Mouse (Mus musculus): ENCODE results near the gene Rsbn1l. TPM values are rescaled to one million over a fixed set of nuclear protein-coding genes. Genes with fewer than 3 reads are reported as not detected.

Gene Rsbn1l
- polyA plus RNA-seq, 1 experiment, result 13.8 TPM

DNA sequence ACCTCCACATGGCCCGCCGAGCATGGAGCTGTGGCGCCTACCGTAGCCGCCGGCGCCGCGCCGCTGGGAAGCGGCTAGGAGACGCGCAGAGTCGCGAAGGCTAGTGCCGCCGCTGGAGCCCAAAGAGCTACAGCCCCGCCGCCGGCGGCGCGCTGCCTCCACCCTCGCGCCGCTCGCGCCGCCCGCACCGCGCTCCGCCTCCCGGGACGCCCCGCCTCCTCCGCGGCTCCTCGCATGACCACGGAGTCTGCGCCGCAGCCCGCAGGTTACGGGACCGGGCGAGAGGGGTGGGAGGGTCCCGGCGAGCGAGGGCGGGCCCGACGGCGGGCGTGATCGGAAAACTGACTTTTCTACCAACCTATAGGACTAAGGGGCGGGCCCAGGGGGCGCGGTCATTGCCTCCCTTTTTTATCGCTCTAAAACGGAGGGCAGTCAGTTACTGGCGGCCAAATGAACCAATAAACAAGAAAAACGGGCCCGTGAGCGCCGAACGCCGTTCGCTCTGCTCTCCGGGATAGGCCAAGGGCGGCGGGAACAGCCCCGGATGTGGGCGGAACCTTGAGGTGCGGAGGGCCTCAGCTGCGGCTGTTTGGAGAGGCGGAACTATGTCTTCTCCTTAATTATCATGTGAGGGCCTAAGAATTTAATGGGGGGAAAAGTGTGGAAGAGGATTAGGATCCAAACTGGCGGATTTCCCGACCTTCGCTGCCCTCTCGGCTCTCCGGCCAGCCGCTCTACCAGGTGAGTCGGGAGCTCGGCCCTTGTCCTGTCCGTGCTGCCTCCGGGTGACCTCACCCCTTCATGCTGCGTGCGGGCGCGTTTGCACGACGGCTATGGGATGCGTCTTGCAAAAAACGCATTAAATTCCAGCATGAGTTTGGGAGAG is 74.0 kb downstream of the Rsbn1l start, which contains the start of the genes Phtf2 and Tmem60:
TSS of gene Phtf2 (minus strand) at position 210 of the 886 bp plus-strand sequence.
TSS of gene Tmem60 (plus strand) at position 277 of the 886 bp plus-strand sequence.
- H3K4me1 ChIP-seq (ENCODE audit: control insufficient read depth, insufficient read depth, low read length), result peaks cover 2% of the 10 kb centered on the region; the same call in 1 of the 2 replicates
- H3K4me3 ChIP-seq (replicated peaks; ENCODE audit: control insufficient read depth, low read depth, low read length), result peak within 1 kb of the TSS; percentile 98
- under 1% methylated on average over 94 of the region's 94 CpGs for WGBS
- TF ChIP-seq CTCF (IDR thresholded peaks at IDR 0.05; ENCODE audit: control insufficient read depth, insufficient read depth, low read length), result no peak
- peak; percentile 94; the same call in 1 of the 2 replicates for TF ChIP-seq POLR2A (IDR thresholded peaks at IDR 0.05; ENCODE audit: borderline replicate concordance, control insufficient read depth, low read depth, low read length)
- peak within 1 kb of the TSS; percentile 97 for H3K27ac ChIP-seq (ENCODE audit: control insufficient read depth, insufficient read depth, low read depth, low read length, poor library complexity)

DNA sequence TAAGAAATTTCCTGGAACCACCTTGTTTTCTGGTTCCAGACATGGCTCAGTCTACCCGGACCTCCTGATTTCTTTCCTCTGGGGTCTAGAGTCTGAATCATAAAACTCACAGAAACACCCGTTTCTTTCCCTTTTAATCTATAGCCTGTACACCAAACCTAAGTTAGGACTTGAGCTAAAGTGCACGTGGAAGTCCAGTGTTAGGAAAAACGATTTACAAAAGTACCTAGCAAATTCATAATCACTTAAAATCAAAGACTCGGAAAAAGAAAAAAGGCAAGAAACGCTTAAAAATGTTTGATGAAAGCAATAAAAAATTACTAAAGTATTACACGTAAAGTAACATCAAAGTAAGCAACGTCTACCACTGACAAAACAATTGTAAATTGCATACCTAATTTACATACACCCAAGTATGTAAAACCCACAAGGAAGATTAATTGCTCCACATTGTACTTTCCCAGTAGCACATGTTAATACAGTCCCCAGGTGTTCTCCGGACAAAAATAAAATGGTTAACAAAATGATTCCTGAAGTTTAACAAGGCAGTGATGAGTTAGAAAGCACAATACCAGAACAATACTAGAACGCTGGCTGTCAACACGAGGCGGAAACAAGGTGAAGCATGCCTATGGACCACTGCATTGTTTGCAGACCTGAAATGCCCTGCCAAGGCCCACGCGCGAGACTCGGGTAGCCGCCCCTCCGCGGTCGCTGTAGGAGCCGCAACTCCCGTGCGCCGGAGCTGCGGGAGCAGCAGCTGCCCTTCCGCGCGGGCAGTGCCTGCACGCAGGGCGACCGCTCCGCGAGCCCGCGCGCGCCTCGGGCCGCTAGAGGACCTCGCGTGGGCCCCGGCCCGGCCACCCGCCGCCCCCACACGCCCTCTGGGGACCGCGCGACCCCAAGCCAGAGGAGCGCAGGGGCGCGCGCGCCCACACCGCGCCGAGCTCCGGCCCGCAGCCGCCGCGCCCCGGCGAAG is 75.1 kb downstream of the Rsbn1l start:
- TF ChIP-seq CTCF (IDR thresholded peaks at IDR 0.05; ENCODE audit: control insufficient read depth, insufficient read depth, low read length), result no peak
- TF ChIP-seq POLR2A (IDR thresholded peaks at IDR 0.05; ENCODE audit: borderline replicate concordance, control insufficient read depth, low read depth, low read length), result peak; percentile 18; the same call in 1 of the 2 replicates
- Histone ChIP-seq H3K27ac (ENCODE audit: control insufficient read depth, insufficient read depth, low read depth, low read length, poor library complexity) (peak overlapping the region; percentile 97), H3K4me3 (replicated peaks; ENCODE audit: control insufficient read depth, low read depth, low read length) (peak overlapping the region; percentile 98), H3K4me1 (ENCODE audit: control insufficient read depth, insufficient read depth, low read length) (peaks cover 2% of the 10 kb centered on the region; the same call in 1 of the 2 replicates)
- WGBS, result 4% methylated on average over 64 of the region's 64 CpGs

DNA sequence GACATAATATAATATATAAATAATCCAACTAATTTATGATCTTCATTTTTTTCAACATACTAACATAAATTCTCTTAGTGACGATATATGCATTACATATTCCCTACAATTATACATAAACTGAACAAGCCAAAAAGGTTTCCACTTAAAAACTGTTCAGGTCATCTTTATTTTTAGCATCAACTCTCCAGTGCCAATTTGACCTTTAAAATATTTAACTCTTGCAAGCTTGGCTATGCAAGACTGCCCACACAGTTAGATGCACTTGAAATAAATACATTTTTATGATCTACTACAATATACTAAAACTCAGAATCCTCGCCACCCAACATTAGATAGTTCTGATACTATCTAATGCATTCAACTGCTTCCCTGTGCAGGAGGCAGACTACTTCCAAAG is 75.8 kb downstream of the Rsbn1l start:
- 62% methylated on average over 2 of the region's 2 CpGs for WGBS
- Histone ChIP-seq H3K27ac (ENCODE audit: control insufficient read depth, insufficient read depth, low read depth, low read length, poor library complexity) (no peak overlapping the region), H3K4me1 (ENCODE audit: control insufficient read depth, insufficient read depth, low read length) (peaks cover 2% of the 10 kb centered on the region; the same call in 1 of the 2 replicates)

GRCm38 (mm10) chr5:20876934-20877426 is 79.2 kb downstream of the Rsbn1l start:
- H3K4me3 ChIP-seq (replicated peaks; ENCODE audit: control insufficient read depth, low read depth, low read length), result no peak overlapping the region
- H3K27ac ChIP-seq (ENCODE audit: control insufficient read depth, insufficient read depth, low read depth, low read length, poor library complexity), result no peak overlapping the region
- H3K4me1 ChIP-seq (ENCODE audit: control insufficient read depth, insufficient read depth, low read length), result no peaks in the 10 kb centered on the region; the same call in 1 of the 2 replicates
- no peak for TF ChIP-seq POLR2A (IDR thresholded peaks at IDR 0.05; ENCODE audit: borderline replicate concordance, control insufficient read depth, low read depth, low read length)
- no peak for TF ChIP-seq CTCF (IDR thresholded peaks at IDR 0.05; ENCODE audit: control insufficient read depth, insufficient read depth, low read length)
- 2% methylated on average over 1 of the region's 1 CpGs for WGBS

More for the DNA sequence above, 75.8 kb downstream of the Rsbn1l start:
- no peak overlapping the region for H3K4me3 ChIP-seq (replicated peaks; ENCODE audit: control insufficient read depth, low read depth, low read length)
- TF ChIP-seq CTCF (IDR thresholded peaks at IDR 0.05; ENCODE audit: control insufficient read depth, insufficient read depth, low read length) (no peak), POLR2A (IDR thresholded peaks at IDR 0.05; ENCODE audit: borderline replicate concordance, control insufficient read depth, low read depth, low read length) (no peak)

- WGBS, result 50% methylated on average over 1 of the region's 1 CpGs
- no peak for TF ChIP-seq POLR2A (IDR thresholded peaks at IDR 0.05; ENCODE audit: borderline replicate concordance, control insufficient read depth, low read depth, low read length)
- TF ChIP-seq CTCF (IDR thresholded peaks at IDR 0.05; ENCODE audit: control insufficient read depth, insufficient read depth, low read length), result no peak
- H3K4me1 ChIP-seq (ENCODE audit: control insufficient read depth, insufficient read depth, low read length), result no peaks in the 10 kb centered on the region; the same call in 1 of the 2 replicates
These were observed 83.1 kb downstream of the Rsbn1l start for GRCm38 (mm10) chr5:20873146-20873545.

GRCm38 (mm10) chr5:20865193-20865755 is 90.9 kb downstream of the Rsbn1l start:
- Histone ChIP-seq H3K4me3 (replicated peaks; ENCODE audit: control insufficient read depth, low read depth, low read length) (no peak overlapping the region), H3K4me1 (ENCODE audit: control insufficient read depth, insufficient read depth, low read length) (no peaks in the 10 kb centered on the region; the same call in 1 of the 2 replicates), H3K27ac (ENCODE audit: control insufficient read depth, insufficient read depth, low read depth, low read length, poor library complexity) (peak overlapping the region; percentile 19; the same call in 1 of the 2 replicates)
- 26% methylated on average over 2 of the region's 2 CpGs for WGBS
- TF ChIP-seq CTCF (IDR thresholded peaks at IDR 0.05; ENCODE audit: control insufficient read depth, insufficient read depth, low read length) (no peak), POLR2A (IDR thresholded peaks at IDR 0.05; ENCODE audit: borderline replicate concordance, control insufficient read depth, low read depth, low read length) (no peak)

More at GRCm38 (mm10) chr5:20873146-20873545, 83.1 kb downstream of the Rsbn1l start:
- Histone ChIP-seq H3K27ac (ENCODE audit: control insufficient read depth, insufficient read depth, low read depth, low read length, poor library complexity) (no peak overlapping the region), H3K4me3 (replicated peaks; ENCODE audit: control insufficient read depth, low read depth, low read length) (no peak overlapping the region)

Measured in bone marrow, adult 2 months (tissue).